Mouse (Mus musculus): Measurements from ENCODE around the gene Gab2.

GRCm38 (mm10) chr7:97298943-97299342 lies 217.6 kb downstream of the Gab2 start:
- TF ChIP-seq MYOG (IDR thresholded peaks at IDR 0.05; ENCODE audit: control insufficient read depth, extremely low read depth, insufficient read length) = no peak
- no peak for TF ChIP-seq MAX (IDR thresholded peaks at IDR 0.05)
- no peak for TF ChIP-seq CTCF (IDR thresholded peaks at IDR 0.05; ENCODE audit: control insufficient read depth, insufficient read depth, insufficient read length)
- TF ChIP-seq CEBPB (IDR thresholded peaks at IDR 0.05; ENCODE audit: low read depth) = no peak

Measured in C2C12 (cell line).